Mouse (Mus musculus) heart, adult 11 months (tissue): Measurements from ENCODE around the gene Dnaaf5.

Experiments used
- DNase-seq: peaks from one replicate; pipeline ENCODE4 v3.0.0; 2022

The Dnaaf5 gene

GRCm38 (mm10) chr5:139234423-139234822 lies 84.4 kb downstream of the Dnaaf5 start:
- DNase-seq, result no peak
